Mouse (Mus musculus): ENCODE measurements around the gene 4931422A03Rik. TPM values are rescaled to one million over a fixed set of nuclear protein-coding genes. Genes with fewer than 3 reads are reported as not detected.

Gene 4931422A03Rik
- polyA plus RNA-seq, 1 experiment = 8.3 TPM

DNA sequence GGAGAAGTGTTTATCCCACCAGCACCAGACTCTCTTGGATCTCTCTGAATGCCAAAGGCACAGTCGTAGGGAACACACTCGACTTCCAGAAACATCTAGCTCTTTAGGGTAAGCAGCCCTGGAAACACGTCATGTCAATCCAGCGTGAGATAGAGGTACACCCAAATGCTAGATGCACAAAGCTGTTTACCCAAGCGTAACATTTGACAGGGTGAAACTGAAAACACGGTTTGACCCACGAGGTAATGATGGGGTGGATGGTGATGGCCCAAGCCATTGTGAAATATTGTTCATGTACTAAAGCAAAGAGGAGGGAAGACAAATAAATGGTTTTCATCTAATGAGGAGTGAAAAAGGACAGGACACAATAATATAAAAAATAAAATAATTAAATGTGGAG, 93.9 kb downstream of the 4931422A03Rik start:
- TF ChIP-seq CTCF (IDR thresholded peaks at IDR 0.05; ENCODE audit: control insufficient read depth, insufficient read depth, low read length) (no peak), POLR2A (IDR thresholded peaks at IDR 0.05; ENCODE audit: borderline replicate concordance, control insufficient read depth, low read depth, low read length) (no peak)
- no peak overlapping the region for H3K27ac ChIP-seq (ENCODE audit: control insufficient read depth, insufficient read depth, low read depth, low read length, poor library complexity)
- WGBS = 16% methylated on average over 7 of the region's 7 CpGs
- no peak overlapping the region for H3K4me3 ChIP-seq (replicated peaks; ENCODE audit: control insufficient read depth, low read depth, low read length)
- H3K4me1 ChIP-seq (ENCODE audit: control insufficient read depth, insufficient read depth, low read length) = peaks cover 17% of the 10 kb centered on the region

GRCm38 (mm10) chr2:103932480-103932879, 95.7 kb downstream of the 4931422A03Rik start:
- 7% methylated on average over 9 of the region's 9 CpGs for WGBS
- Histone ChIP-seq H3K4me3 (replicated peaks; ENCODE audit: control insufficient read depth, low read depth, low read length) (no peak overlapping the region), H3K27ac (ENCODE audit: control insufficient read depth, insufficient read depth, low read depth, low read length, poor library complexity) (no peak overlapping the region), H3K4me1 (ENCODE audit: control insufficient read depth, insufficient read depth, low read length) (peaks cover 17% of the 10 kb centered on the region)
- TF ChIP-seq POLR2A (IDR thresholded peaks at IDR 0.05; ENCODE audit: borderline replicate concordance, control insufficient read depth, low read depth, low read length) = no peak
- TF ChIP-seq CTCF (IDR thresholded peaks at IDR 0.05; ENCODE audit: control insufficient read depth, insufficient read depth, low read length) = no peak

DNA sequence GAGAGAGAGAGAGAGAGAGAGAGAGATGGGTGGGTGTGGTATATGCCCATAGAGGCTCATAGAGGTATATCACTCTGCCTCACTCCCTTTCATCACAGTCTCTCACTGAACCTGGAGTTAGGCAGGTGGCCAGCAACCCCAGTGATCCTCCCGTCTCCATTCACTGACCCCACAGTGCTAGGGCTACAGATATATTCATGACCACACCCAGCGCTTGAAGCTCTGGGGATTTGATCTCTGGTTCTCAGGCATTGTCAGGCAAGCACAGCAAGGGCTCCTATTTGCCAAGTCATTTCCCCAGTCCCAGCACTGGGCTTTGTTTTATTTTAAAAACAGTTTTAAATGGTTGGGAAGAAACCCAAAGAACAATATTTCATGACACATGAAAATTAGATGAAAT, 96.1 kb downstream of the 4931422A03Rik start:
- Histone ChIP-seq H3K4me3 (replicated peaks; ENCODE audit: control insufficient read depth, low read depth, low read length) (no peak overlapping the region), H3K27ac (ENCODE audit: control insufficient read depth, insufficient read depth, low read depth, low read length, poor library complexity) (no peak overlapping the region), H3K4me1 (ENCODE audit: control insufficient read depth, insufficient read depth, low read length) (peaks cover 17% of the 10 kb centered on the region)
- TF ChIP-seq POLR2A (IDR thresholded peaks at IDR 0.05; ENCODE audit: borderline replicate concordance, control insufficient read depth, low read depth, low read length) (no peak), CTCF (IDR thresholded peaks at IDR 0.05; ENCODE audit: control insufficient read depth, insufficient read depth, low read length) (no peak)
- 14% methylated on average over 2 of the region's 2 CpGs for WGBS

- H3K27ac ChIP-seq (ENCODE audit: control insufficient read depth, insufficient read depth, low read depth, low read length, poor library complexity) = no peak overlapping the region
- H3K4me3 ChIP-seq (replicated peaks; ENCODE audit: control insufficient read depth, low read depth, low read length) = no peak overlapping the region
- TF ChIP-seq CTCF (IDR thresholded peaks at IDR 0.05; ENCODE audit: control insufficient read depth, insufficient read depth, low read length) (no peak), POLR2A (IDR thresholded peaks at IDR 0.05; ENCODE audit: borderline replicate concordance, control insufficient read depth, low read depth, low read length) (no peak)
- WGBS = 30% methylated on average over 7 of the region's 7 CpGs
- H3K4me1 ChIP-seq (ENCODE audit: control insufficient read depth, insufficient read depth, low read length) = peaks cover 17% of the 10 kb centered on the region
Measured at GRCm38 (mm10) chr2:103931511-103931911, 96.7 kb downstream of the 4931422A03Rik start.

GRCm38 (mm10) chr2:103930306-103931019, 97.7 kb downstream of the 4931422A03Rik start:
- WGBS = 36% methylated on average over 13 of the region's 13 CpGs
- no peak for TF ChIP-seq CTCF (IDR thresholded peaks at IDR 0.05; ENCODE audit: control insufficient read depth, insufficient read depth, low read length)
- no peak for TF ChIP-seq POLR2A (IDR thresholded peaks at IDR 0.05; ENCODE audit: borderline replicate concordance, control insufficient read depth, low read depth, low read length)
- H3K27ac ChIP-seq (ENCODE audit: control insufficient read depth, insufficient read depth, low read depth, low read length, poor library complexity) = no peak overlapping the region
- peaks cover 14% of the 10 kb centered on the region for H3K4me1 ChIP-seq (ENCODE audit: control insufficient read depth, insufficient read depth, low read length)
- no peak overlapping the region for H3K4me3 ChIP-seq (replicated peaks; ENCODE audit: control insufficient read depth, low read depth, low read length)

GRCm38 (mm10) chr2:103927610-103928145, 100.5 kb downstream of the 4931422A03Rik start:
- Histone ChIP-seq H3K27ac (ENCODE audit: control insufficient read depth, insufficient read depth, low read depth, low read length, poor library complexity) (no peak overlapping the region), H3K4me1 (ENCODE audit: control insufficient read depth, insufficient read depth, low read length) (peaks cover 8% of the 10 kb centered on the region), H3K4me3 (replicated peaks; ENCODE audit: control insufficient read depth, low read depth, low read length) (no peak overlapping the region)
- 90% methylated on average over 1 of the region's 1 CpGs for WGBS
- TF ChIP-seq CTCF (IDR thresholded peaks at IDR 0.05; ENCODE audit: control insufficient read depth, insufficient read depth, low read length) (no peak), POLR2A (IDR thresholded peaks at IDR 0.05; ENCODE audit: borderline replicate concordance, control insufficient read depth, low read depth, low read length) (no peak)

DNA sequence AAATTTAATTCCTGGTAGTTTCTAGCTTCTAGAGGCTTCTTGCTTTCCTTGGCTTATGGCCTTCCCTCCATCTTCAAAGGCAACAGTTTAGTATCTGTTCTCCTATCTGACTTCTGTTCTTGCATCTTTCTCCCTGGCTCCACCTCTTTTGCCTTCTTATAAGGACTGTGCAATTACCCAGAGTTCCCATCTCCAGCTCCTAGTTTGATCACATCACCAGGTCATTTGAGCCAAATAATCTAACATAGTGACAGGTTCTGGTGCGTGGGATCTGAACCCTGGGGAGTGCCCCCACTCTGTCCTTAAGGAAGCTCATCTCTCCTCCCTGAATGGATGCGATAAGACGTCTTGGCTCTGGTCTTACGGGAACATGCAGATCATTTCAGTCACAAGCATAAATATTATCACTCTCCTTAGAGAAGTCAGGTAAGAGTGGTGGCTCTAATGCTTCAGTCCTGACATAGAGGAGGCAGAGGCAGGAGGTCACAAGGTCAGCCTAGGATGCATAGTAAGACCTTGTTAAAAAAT, 101.5 kb downstream of the 4931422A03Rik start:
- Histone ChIP-seq H3K4me3 (replicated peaks; ENCODE audit: control insufficient read depth, low read depth, low read length) (no peak overlapping the region), H3K27ac (ENCODE audit: control insufficient read depth, insufficient read depth, low read depth, low read length, poor library complexity) (no peak overlapping the region), H3K4me1 (ENCODE audit: control insufficient read depth, insufficient read depth, low read length) (peaks cover 4% of the 10 kb centered on the region; the same call in 1 of the 2 replicates)
- no peak for TF ChIP-seq CTCF (IDR thresholded peaks at IDR 0.05; ENCODE audit: control insufficient read depth, insufficient read depth, low read length)
- no peak for TF ChIP-seq POLR2A (IDR thresholded peaks at IDR 0.05; ENCODE audit: borderline replicate concordance, control insufficient read depth, low read depth, low read length)
- 80% methylated on average over 4 of the region's 4 CpGs for WGBS

GRCm38 (mm10) chr2:103919488-103919887, 108.7 kb downstream of the 4931422A03Rik start:
- no peak overlapping the region for H3K27ac ChIP-seq (ENCODE audit: control insufficient read depth, insufficient read depth, low read depth, low read length, poor library complexity)
- 57% methylated on average over 6 of the region's 6 CpGs for WGBS
- H3K4me3 ChIP-seq (replicated peaks; ENCODE audit: control insufficient read depth, low read depth, low read length) = no peak overlapping the region
- TF ChIP-seq CTCF (IDR thresholded peaks at IDR 0.05; ENCODE audit: control insufficient read depth, insufficient read depth, low read length) (no peak), POLR2A (IDR thresholded peaks at IDR 0.05; ENCODE audit: borderline replicate concordance, control insufficient read depth, low read depth, low read length) (no peak)
- no peaks in the 10 kb centered on the region; the same call in 1 of the 2 replicates for H3K4me1 ChIP-seq (ENCODE audit: control insufficient read depth, insufficient read depth, low read length)

All from bone marrow, adult 2 months (tissue).